Mouse (Mus musculus): ENCODE measurements around the gene Tob1.

GRCm38 (mm10) chr11:94175288-94175687 lies 36.0 kb upstream of the Tob1 start:
- TF ChIP-seq POLR2A (IDR thresholded peaks at IDR 0.05; ENCODE audit: borderline replicate concordance, control insufficient read depth, low read depth, low read length), result no peak
- TF ChIP-seq CTCF (IDR thresholded peaks at IDR 0.05; ENCODE audit: control insufficient read depth, insufficient read depth, low read length), result no peak
